Comparison of ENCODE assay signal across 12 mouse cellular contexts in genomic region chr5:126680262-126680661, GRCm38 (mm10).
"Had no signal": no experiment of that assay in that cellular context is flagged by ENCODE, and none has a peak within 500 bp of the region (broad histone marks: within the 10 kb centered on the region; RNA-seq: fewer than 3 reads in every experiment).

No protein-coding gene starts in this region.

- DNase-seq: kidney, adult 18-20 months; kidney, adult 9 months; kidney, postnatal 14 days; kidney, postnatal 4 days; liver, embryonic 13.5 days; lung, adult 2 months; lung, postnatal 14 days; lung, postnatal 4 days; midbrain, embryonic 14.5 days; right cerebral cortex, postnatal 14 days; thymus, postnatal 25 days had no signal

- ATAC-seq: intestine, embryonic 16.5 days had no signal
